Mouse (Mus musculus) hematopoietic stem cell, adult 5-6 weeks (primary cell): Measurements from ENCODE around the gene Mgll. TPM values are rescaled to one million over a fixed set of nuclear protein-coding genes. Genes with fewer than 3 reads are reported as not detected.

Experiments used
- ATAC-seq, 2 experiments: fragments of 125-278 bp in 1 of 2; replicated peaks in 1 of 2; 2 replicates each; pipeline ENCODE4 v1.8.0; 2016 to 2017; ENCODE audit warnings: inconsistent platforms in 2 of 2, mild to moderate bottlenecking in 2 of 2, moderate number of reproducible peaks in 2 of 2, low read depth in 1 of 2, moderate TSS enrichment in 1 of 2; ENCODE audit not compliant: low FRiP score in 2 of 2, poor library complexity in 2 of 2, severe bottlenecking in 2 of 2, insufficient read depth in 1 of 2, low TSS enrichment in 1 of 2
- total RNA-seq: library from RNA; stranded (forward); fragments of 172-1452, 232-1000 nt; gene quantifications from 2 replicates; pipeline ENCODE4 v1.2.3, GENCODE M21; 2017

Gene Mgll
- total RNA-seq, 1 experiment from 2014 or later = 0.55 TPM

DNA sequence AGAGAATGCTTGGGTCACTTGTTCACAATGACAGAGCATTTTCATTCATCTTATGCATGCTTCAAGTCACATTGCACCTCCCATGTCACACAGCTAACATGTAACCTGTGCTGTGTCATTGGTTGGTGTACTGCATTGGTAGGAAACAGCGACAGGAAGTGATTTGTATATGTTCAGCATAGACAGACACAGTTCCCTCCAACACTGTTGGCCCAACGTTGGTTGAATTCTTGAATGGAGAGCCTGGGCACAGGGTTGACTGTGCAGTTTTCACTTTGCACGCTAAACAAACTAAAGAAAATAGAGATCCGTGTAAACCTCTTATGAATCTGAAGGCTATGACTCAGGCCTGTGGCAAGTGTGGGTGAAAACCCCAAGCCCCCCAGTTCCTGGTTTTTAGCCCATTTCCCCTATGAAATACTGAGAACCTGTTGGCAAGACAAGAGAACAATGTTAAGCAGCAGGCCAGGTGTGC is 10.0 kb upstream of the Mgll start:
- peak; percentile 34 to 67; a peak in 3 of 4 replicates for ATAC-seq

DNA sequence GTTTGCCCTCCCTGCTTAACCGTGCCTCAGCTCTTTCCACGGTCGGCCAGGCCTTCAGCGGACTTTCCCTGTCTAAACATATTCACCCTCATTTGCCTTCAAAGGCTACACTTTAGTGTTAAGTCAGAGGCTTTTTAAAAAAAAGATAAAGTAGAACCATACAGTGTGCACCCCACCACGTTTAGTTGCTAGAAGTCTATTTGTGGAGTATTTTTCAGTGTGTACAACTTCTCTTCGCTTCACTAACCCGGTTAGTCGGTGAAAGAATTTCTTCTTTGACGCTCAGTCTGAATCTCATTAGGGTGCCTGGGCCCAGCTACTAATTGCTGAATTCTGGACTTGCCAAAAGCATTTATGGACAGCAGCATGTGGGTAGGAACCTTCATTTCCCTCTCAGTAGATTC is 8.8 kb upstream of the Mgll start:
- ATAC-seq = no peak

GRCm38 (mm10) chr6:88715966-88716365 is 8.2 kb upstream of the Mgll start:
- ATAC-seq = no peak

- ATAC-seq = no peak
These were observed 6.8 kb upstream of the Mgll start for GRCm38 (mm10) chr6:88717143-88718032.

- ATAC-seq = no peak
These were observed 6.0 kb upstream of the Mgll start for GRCm38 (mm10) chr6:88718033-88718725.

DNA sequence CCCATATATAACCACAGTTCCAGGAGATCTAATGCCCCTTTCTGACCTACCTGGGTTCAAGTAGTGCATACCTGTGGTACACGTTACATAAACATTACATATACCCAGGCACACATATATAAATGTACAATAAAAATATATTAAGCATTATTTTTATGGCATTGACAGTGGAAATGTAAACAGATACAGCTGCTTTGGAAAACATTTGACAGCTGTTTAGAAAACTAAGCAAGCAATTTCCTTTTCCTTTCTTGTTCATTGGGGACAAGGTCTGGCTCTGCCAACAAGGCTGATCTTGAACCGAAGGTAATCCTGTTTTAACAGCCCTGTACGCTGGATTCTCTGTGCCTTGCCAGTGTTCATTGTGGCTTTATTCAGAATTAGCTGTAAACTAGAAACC is 3.2 kb upstream of the Mgll start:
- ATAC-seq = no peak

GRCm38 (mm10) chr6:88722906-88723305 is 1.3 kb upstream of the Mgll start:
- ATAC-seq = no peak

- no peak for ATAC-seq
These were observed 353 bp upstream of the Mgll start for GRCm38 (mm10) chr6:88723806-88724312.

DNA sequence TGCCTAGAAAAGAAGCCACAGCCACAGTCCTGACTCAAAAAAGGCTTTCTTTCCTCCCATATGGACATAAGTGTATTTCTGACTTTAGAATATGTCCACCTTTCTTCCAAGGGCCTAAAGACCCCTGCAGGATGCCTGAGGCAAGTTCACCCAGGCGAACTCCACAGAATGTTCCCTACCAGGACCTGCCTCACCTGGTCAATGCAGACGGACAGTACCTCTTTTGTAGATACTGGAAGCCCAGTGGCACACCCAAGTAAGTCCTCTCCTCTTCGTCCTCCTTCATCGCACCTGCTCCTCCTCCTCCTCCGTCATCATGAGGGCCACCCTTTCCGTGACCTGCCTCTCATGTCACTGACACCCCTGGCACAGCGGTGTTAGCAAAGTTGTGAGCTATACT is 1.4 kb downstream of the Mgll start:
- ATAC-seq = peak in 1 of 2 experiments; percentile 44; a peak in 1 of 4 replicates

DNA sequence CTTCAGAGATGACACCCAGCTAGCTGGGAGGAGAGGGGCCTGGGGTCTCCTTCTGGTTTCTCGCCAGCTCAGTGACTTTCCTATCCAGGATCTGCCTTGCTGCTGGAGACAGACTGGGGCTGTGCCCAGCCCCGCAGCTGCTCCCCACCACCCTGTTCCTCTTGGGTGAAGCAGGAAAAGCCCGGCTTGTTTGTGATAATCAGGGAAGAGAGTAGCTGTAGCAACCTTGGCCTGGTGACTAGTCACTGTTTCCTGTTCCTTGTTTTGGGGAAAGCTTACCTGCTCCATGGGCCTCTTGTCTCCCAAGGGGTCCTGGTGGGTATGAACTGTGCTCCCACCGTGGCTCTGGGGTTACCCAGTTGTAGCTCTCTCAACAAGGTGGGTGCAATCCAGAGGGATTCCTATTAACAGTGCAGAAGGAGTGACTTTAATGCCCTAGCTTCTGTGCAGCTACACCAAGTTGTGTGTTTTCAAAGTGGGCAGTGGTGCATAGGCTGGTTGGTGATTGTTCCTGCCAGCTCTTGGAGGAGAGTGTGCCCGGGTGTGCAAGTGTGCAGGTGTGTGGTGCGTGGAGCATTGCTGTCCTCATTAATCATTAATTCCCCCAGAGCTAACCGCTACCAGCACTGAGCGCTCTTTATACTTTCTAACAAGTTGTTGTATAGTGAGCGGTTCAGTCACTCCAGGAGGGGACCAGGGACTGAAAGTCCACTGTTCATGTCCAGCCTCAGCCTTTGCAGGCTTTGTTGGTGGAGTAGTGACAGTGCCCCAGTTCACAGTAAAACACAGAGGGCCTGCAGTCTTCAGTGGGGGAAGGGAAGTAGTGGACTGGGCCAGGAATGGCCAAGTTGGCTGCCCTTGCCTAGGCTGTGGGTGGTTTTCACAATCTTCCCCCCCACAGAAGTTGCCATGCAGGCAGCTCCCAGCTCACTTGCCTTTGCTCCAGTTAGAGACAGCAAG is 2.3 kb downstream of the Mgll start:
- no peak for ATAC-seq

DNA sequence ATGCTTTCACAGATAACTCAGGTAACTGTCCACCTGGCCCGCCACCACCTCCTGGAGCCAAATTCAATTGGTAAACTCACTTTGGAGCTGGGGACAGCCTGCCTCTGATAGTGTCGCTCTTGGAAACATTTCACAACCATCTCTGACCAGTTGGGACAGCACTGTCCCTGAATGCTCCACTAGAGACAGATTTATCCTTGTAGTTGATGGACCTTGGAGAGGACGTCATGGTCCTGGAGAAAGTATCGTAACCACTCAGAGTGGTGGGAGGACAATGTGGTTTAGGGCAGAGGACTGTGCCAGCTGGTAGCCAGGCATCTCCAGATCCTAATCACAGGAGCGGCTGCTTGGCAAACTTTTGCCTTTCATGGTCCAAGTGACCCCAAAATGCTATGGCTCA is 3.3 kb downstream of the Mgll start:
- ATAC-seq = no peak

- no peak for ATAC-seq
These were observed 3.8 kb downstream of the Mgll start for GRCm38 (mm10) chr6:88728054-88728453.

DNA sequence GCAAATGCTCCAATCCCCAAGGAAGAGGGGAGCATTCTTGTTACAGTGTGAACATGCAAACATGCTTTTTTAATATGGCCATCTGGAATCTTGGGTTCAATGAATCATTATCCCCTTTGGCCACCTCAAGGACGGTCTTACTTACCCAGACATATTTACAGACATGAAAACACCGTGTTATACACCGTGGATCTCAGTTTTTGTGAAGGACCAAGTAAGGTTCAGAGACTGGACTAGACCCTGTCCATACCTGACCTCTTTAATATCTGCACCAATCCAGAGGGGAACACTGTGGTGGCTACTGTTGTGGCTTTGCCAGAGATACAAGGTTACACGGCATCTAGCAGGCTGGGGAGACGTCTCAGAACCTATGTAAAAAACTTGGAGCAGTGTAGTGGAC is 4.3 kb downstream of the Mgll start:
- no peak for ATAC-seq

GRCm38 (mm10) chr6:88731211-88731751 is 7.1 kb downstream of the Mgll start:
- ATAC-seq = peak in 1 of 2 experiments; percentile 47; a peak in 1 of 4 replicates

DNA sequence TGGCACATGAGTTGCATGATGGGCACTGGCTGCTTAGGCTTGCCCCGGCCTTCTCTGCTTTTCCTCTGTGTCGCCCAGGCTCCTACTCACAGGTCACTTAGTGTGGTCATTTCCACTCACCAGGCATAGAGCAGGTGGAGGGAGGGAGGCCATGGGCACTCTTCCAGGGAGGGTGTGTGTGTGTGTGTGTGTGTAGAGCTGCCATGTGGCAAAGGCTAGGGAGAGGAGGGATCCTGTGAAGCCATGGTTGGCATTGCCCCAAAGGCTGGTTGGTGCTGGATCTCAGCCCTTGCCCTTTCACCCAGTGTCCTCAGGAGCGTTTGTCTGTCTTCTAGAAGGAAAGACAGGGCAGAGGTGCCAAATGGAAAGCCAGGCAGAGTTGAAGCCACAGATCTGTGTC is 7.8 kb downstream of the Mgll start:
- ATAC-seq = no peak

DNA sequence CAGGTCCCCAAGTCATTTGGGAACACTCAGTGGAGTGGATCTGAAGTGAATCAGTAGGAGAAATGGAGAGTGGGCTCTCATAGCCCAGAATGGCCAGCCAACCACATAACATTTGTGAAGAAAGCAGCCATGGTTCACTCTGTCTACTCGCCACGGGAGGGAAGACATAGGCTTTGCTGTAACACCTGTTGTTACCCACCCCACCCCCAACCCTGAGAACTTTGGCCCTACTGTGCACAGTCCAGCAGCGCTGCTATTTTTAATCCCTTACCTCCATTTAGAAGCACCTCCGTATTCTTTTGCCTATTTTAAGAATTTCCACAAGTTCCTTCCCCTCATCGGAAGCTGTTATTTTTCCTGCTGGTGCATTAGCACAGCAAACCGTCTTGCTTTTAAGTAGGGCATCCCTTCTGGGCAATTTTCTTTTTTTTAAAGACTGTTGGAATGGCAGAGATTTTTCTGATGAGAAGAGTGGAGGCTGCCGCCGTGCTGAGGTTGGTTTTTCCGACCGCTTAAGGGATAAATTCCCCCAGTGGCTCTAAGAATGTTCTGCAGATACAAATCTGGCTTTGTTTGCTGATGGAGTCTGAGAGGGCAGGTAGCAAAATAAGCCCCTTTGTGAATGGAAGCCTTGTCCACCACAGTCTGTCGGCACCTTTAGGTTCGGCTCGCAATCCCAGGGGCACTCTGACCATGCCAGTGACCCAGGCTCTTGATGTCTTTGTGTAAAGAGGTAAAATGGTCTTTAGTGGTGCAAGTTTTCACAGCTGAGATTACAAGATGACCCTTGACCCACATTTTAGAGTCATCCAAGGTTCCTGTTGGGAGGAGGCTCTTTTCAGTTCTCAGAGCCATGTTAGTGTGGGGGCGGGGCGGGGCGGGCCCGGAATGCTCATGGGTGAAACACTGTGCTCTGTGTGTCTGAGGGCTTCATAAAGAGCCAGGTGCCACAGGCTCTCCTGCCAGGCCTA is 8.7 kb downstream of the Mgll start:
- no peak for ATAC-seq
